In genomic region chr2:37566035-37566434, GRCm38 (mm10) we compare ENCODE assay signal across 9 mouse cellular contexts.
"Had no signal": no experiment of that assay in that cellular context is flagged by ENCODE, and none has a peak within 500 bp of the region (broad histone marks: within the 10 kb centered on the region; RNA-seq: fewer than 3 reads in every experiment).

No protein-coding gene starts in this region.

- DNase-seq: kidney, postnatal 25 days; left cerebral cortex, postnatal 4 days; liver, postnatal 0 days; lung, embryonic 14.5 days; lung, postnatal 36 days; thymus, adult 18-20 months had no signal

- ATAC-seq: lung, postnatal 0 days; midbrain, embryonic 13.5 days; midbrain, embryonic 16.5 days had no signal
